In genomic region chr5:37310026-37310425, GRCm38 (mm10) we compare ENCODE assay signal across 21 mouse cellular contexts.
"Had no signal": no experiment of that assay in that cellular context is flagged by ENCODE, and none has a peak within 500 bp of the region (broad histone marks: within the 10 kb centered on the region; RNA-seq: fewer than 3 reads in every experiment).

No protein-coding gene starts in this region.

- H3K4me2 ChIP-seq: heart, embryonic 11.5 days; heart, embryonic 13.5 days; heart, embryonic 15.5 days; hindbrain, embryonic 14.5 days; limb, embryonic 13.5 days; limb, embryonic 15.5 days; liver, embryonic 12.5 days had no signal

- ATAC-seq: hindbrain, postnatal 0 days; intestine, embryonic 16.5 days; liver, embryonic 12.5 days had no signal

- H3K27ac ChIP-seq: heart, adult 2 months; heart, embryonic 13.5 days; heart, embryonic 15.5 days; hindbrain, embryonic 14.5 days; hindbrain, postnatal 0 days; kidney, postnatal 0 days; limb, embryonic 13.5 days; limb, embryonic 15.5 days; liver, embryonic 12.5 days; liver, embryonic 14.5 days had no signal

- H3K27me3 ChIP-seq: heart, embryonic 13.5 days; heart, embryonic 15.5 days; limb, embryonic 13.5 days; limb, embryonic 15.5 days; liver, embryonic 12.5 days had no signal

- H3K4me1 ChIP-seq: heart, embryonic 13.5 days; heart, embryonic 15.5 days; limb, embryonic 13.5 days; limb, embryonic 15.5 days; liver, embryonic 12.5 days had no signal

- H3K9ac ChIP-seq: heart, embryonic 13.5 days; heart, embryonic 15.5 days; hindbrain, embryonic 14.5 days; limb, embryonic 13.5 days; limb, embryonic 15.5 days; liver, embryonic 12.5 days; liver, embryonic 14.5 days had no signal

- H3K4me3 ChIP-seq: heart, adult 2 months; heart, embryonic 13.5 days; heart, embryonic 15.5 days; limb, embryonic 13.5 days; limb, embryonic 15.5 days; liver, embryonic 12.5 days had no signal

- H3K9me3 ChIP-seq: heart, embryonic 15.5 days; liver, embryonic 12.5 days had no signal

- H3K36me3 ChIP-seq: liver, embryonic 12.5 days had no signal

- DNase-seq: gastrocnemius, postnatal 14 days; gastrocnemius, postnatal 36 days; heart, adult 11 months; heart, adult 2 months; heart, postnatal 14 days; heart, postnatal 36 days; layer of hippocampus, adult 9-11 months; layer of hippocampus, postnatal 36 days; left cerebral cortex, postnatal 4 days; lung, adult 18-20 months had no signal
